Comparison of ENCODE assay signal across 13 mouse cellular contexts in the genomic region with DNA sequence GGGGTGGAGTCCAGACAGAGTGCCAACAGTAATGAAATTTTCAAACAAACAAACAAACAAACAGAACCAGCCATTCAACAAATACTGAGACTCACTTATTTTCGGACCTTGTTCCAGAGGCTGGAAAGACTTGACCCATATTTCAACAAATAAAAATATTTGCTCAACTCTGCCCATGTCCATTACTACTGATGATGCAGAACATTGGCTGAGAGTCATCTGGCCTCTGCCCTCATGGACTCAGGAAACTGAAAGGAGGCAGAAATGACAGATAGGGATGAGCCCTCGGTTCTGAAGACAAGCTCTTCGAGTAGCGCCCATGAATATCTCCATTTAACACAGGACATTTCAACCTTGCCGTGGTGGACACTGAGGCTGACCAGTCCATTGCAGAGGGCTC. TPM values are rescaled to one million over a fixed set of nuclear protein-coding genes. Genes with fewer than 3 reads are reported as not detected.
DNase-seq lines count a peak whose midpoint lies in the region; ATAC-seq and TF ChIP-seq lines count a peak whose summit lies in the region.
"Had no signal": no experiment of that assay in that cellular context is flagged by ENCODE, and none has a peak within 500 bp of the region (broad histone marks: within the 10 kb centered on the region; RNA-seq: fewer than 3 reads in every experiment).

No protein-coding gene starts in this region.

- peaks cover 22% of the 10 kb centered on the region for H3K4me1 ChIP-seq in hindbrain, embryonic 10.5 days (replicated peaks)
- no peaks in the 10 kb centered on the region for H3K4me1 ChIP-seq in hindbrain, embryonic 14.5 days (replicated peaks; ENCODE audit: control insufficient read depth, insufficient read depth, low read length)
- H3K4me1 ChIP-seq in intestine, embryonic 15.5 days (replicated peaks) = 0 out of 2 replicates have a peak, but pooled peaks cover 5% of the 10 kb centered on the region

- H3K27ac ChIP-seq in hindbrain, embryonic 10.5 days = peak overlapping the region; percentile 79
- no peak overlapping the region for H3K27ac ChIP-seq in hindbrain, embryonic 14.5 days
- H3K27ac ChIP-seq in intestine, embryonic 15.5 days = peak overlapping the region; percentile 77; the same call in 1 of the 2 replicates
- H3K27ac ChIP-seq in left cerebral cortex, adult 2 months = no peak overlapping the region
- H3K27ac ChIP-seq: hindbrain, embryonic 13.5 days; liver, embryonic 13.5 days; midbrain, embryonic 13.5 days had no signal

- no peak for TF ChIP-seq CTCF in left cerebral cortex, adult 2 months (IDR thresholded peaks at IDR 0.05)

- no peaks in the 10 kb centered on the region for H3K36me3 ChIP-seq in hindbrain, embryonic 10.5 days
- H3K36me3 ChIP-seq in hindbrain, embryonic 14.5 days (replicated peaks; ENCODE audit: control insufficient read depth, insufficient read depth) = no peaks in the 10 kb centered on the region
- no peaks in the 10 kb centered on the region for H3K36me3 ChIP-seq in intestine, embryonic 15.5 days
- H3K36me3 ChIP-seq: hindbrain, embryonic 13.5 days; liver, embryonic 13.5 days; midbrain, embryonic 13.5 days; neural tube, embryonic 15.5 days had no signal

- H3K27me3 ChIP-seq in hindbrain, embryonic 10.5 days (ENCODE audit: insufficient read depth, poor library complexity, severe bottlenecking) = no peaks in the 10 kb centered on the region
- H3K27me3 ChIP-seq in hindbrain, embryonic 14.5 days (ENCODE audit: control insufficient read depth, insufficient read depth, low read length) = no peaks in the 10 kb centered on the region
- H3K27me3 ChIP-seq in intestine, embryonic 15.5 days (replicated peaks) = no peaks in the 10 kb centered on the region
- H3K27me3 ChIP-seq: hindbrain, embryonic 13.5 days; liver, embryonic 13.5 days; midbrain, embryonic 13.5 days; neural tube, embryonic 15.5 days had no signal

- no peak for ATAC-seq in hindbrain, embryonic 14.5 days (ENCODE audit: low FRiP score)
- ATAC-seq in intestine, embryonic 15.5 days = no peak
- ATAC-seq: midbrain, embryonic 13.5 days had no signal

- H3K9ac ChIP-seq in hindbrain, embryonic 14.5 days = no peak overlapping the region
- H3K9ac ChIP-seq in intestine, embryonic 15.5 days = no peak overlapping the region
- H3K9ac ChIP-seq: hindbrain, embryonic 13.5 days; liver, embryonic 13.5 days; midbrain, embryonic 13.5 days; neural tube, embryonic 15.5 days had no signal

- intact Hi-C loops in left cerebral cortex, adult 2 months (cut with DNase I) = no loop called here

- no peak overlapping the region for H3K4me2 ChIP-seq in hindbrain, embryonic 14.5 days (replicated peaks)
- H3K4me2 ChIP-seq in intestine, embryonic 15.5 days (replicated peaks) = no peak overlapping the region
- H3K4me2 ChIP-seq: hindbrain, embryonic 13.5 days; liver, embryonic 13.5 days; midbrain, embryonic 13.5 days; neural tube, embryonic 15.5 days had no signal

- no peak overlapping the region for H3K4me3 ChIP-seq in hindbrain, embryonic 10.5 days
- H3K4me3 ChIP-seq in hindbrain, embryonic 14.5 days (replicated peaks; ENCODE audit: low read length) = no peak overlapping the region
- no peak overlapping the region for H3K4me3 ChIP-seq in intestine, embryonic 15.5 days (replicated peaks)
- no peak overlapping the region for H3K4me3 ChIP-seq in left cerebral cortex, adult 2 months
- H3K4me3 ChIP-seq: hindbrain, embryonic 13.5 days; liver, embryonic 13.5 days; midbrain, embryonic 13.5 days; neural tube, embryonic 15.5 days had no signal

- WGBS in hindbrain, embryonic 10.5 days = 95% methylated on average over 5 of the region's 5 CpGs
- 92% methylated on average over 5 of the region's 5 CpGs for WGBS in hindbrain, embryonic 14.5 days
- WGBS in intestine, embryonic 15.5 days = 85% methylated on average over 5 of the region's 5 CpGs

- no peaks in the 10 kb centered on the region for H3K9me3 ChIP-seq in hindbrain, embryonic 10.5 days
- no peaks in the 10 kb centered on the region for H3K9me3 ChIP-seq in hindbrain, embryonic 14.5 days (ENCODE audit: control insufficient read depth, low read length)
- no peaks in the 10 kb centered on the region for H3K9me3 ChIP-seq in intestine, embryonic 15.5 days
- H3K9me3 ChIP-seq: hindbrain, embryonic 13.5 days; liver, embryonic 13.5 days; midbrain, embryonic 13.5 days; neural tube, embryonic 15.5 days had no signal

- no peak for DNase-seq in hindbrain, embryonic 10.5 days (ENCODE audit: low spot score)
- no peak for DNase-seq in hindbrain, embryonic 14.5 days (ENCODE audit: low spot score)
- DNase-seq in urinary bladder, postnatal 14 days (ENCODE audit: low spot score) = peak; percentile 14
- DNase-seq in urinary bladder, postnatal 10 days (ENCODE audit: low spot score) = no peak
- no peak for DNase-seq in left cerebral cortex, adult 2 months (ENCODE audit: extremely low spot score in 1 of 2, low spot score in 2 of 2)
- no peak for DNase-seq in embryo, embryonic 11 days
- DNase-seq: liver, embryonic 13.5 days; right cerebral cortex, postnatal 25 days; thymus, adult 2 months had no signal

RNA-seq across cellular contexts. Expression of gene Ift81, which starts 8.2 kb away (rescaled TPM):
- 39.6 and 45.3 TPM in 2 replicates for polyA plus RNA-seq in hindbrain, embryonic 10.5 days (2016; fragmentation: Nextera tagmentation; extraction: Ambion mirVana)
- 60.5 and 61.9 TPM in 2 replicates for polyA plus RNA-seq in hindbrain, embryonic 14.5 days (2014; fragmentation: Nextera tagmentation; extraction: Ambion mirVana)
- polyA plus RNA-seq in intestine, embryonic 15.5 days (2015; fragmentation: Nextera tagmentation; extraction: Ambion mirVana) = 23.1 and 28.8 TPM in 2 replicates
- 10 to 100 TPM; 46.4 to 49.2 TPM for total RNA-seq in left cerebral cortex, adult 2 months (2021)

RNA-seq across cellular contexts. Expression of gene P2rx7, which starts 21.2 kb away (rescaled TPM):
- polyA plus RNA-seq in hindbrain, embryonic 10.5 days (2016; fragmentation: Nextera tagmentation; extraction: Ambion mirVana) = 0.73 and 2.1 TPM in 2 replicates
- 3.7 and 4.0 TPM in 2 replicates for polyA plus RNA-seq in hindbrain, embryonic 14.5 days (2014; fragmentation: Nextera tagmentation; extraction: Ambion mirVana)
- 2.5 and 3.2 TPM in 2 replicates for polyA plus RNA-seq in intestine, embryonic 15.5 days (2015; fragmentation: Nextera tagmentation; extraction: Ambion mirVana)
- 1 to 10 TPM; 6.2 to 7.7 TPM for total RNA-seq in left cerebral cortex, adult 2 months (2021)

Comparison
In these comparisons a context has a peak if more than half of its experiments do, and no peak if none do; other contexts are left out.
1. H3K27ac ChIP-seq: peak in hindbrain, embryonic 10.5 days (single experiment) and intestine, embryonic 15.5 days (single experiment); none in hindbrain, embryonic 14.5 days (single experiment) and left cerebral cortex, adult 2 months (single experiment).